Mouse (Mus musculus) heart, postnatal 0 days (tissue): ENCODE data around the gene Cfap206. TPM values are rescaled to one million over a fixed set of nuclear protein-coding genes. Genes with fewer than 3 reads are reported as not detected.
A peak's percentile ranks its signal among the peaks of the same experiment; 100 is the strongest.
"Not testable (repeated sequence)": the region's sequence is repeated elsewhere in the genome, so short reads cannot be mapped to it uniquely, and the experiment has no call there.

Source experiments
- ATAC-seq: fragments of 200-750 bp; cut with Nextera tagmentation; 2 replicates; pipeline ENCODE4 v1.8.0; 2017; ENCODE audit warnings: low read depth, moderate number of reproducible peaks, moderate library complexity; ENCODE audit not compliant: insufficient read depth
- DNase-seq: peaks from one replicate; pipeline ENCODE4 v3.0.0-alpha.2; 2016; ENCODE audit warnings: low spot score
- H3K27ac ChIP-seq: fragments of 300-500 bp; sonication (generic); 2 replicates; pipeline ENCODE4 v1.5.1; 2014; ENCODE audit warnings: low read depth, mild to moderate bottlenecking
- H3K27me3 ChIP-seq: fragments of 300-500 bp; sonication (generic); 2 replicates; pipeline ENCODE4 v1.6.1; 2014; ENCODE audit warnings: low read length, mixed read lengths; ENCODE audit not compliant: control insufficient read depth, insufficient read depth
- H3K36me3 ChIP-seq: fragments of 300-500 bp; sonication (generic); replicated peaks from 2 replicates; pipeline ENCODE4 v1.6.1; 2014; ENCODE audit warnings: low read length, mixed read lengths; ENCODE audit not compliant: control insufficient read depth, insufficient read depth
- H3K4me1 ChIP-seq: fragments of 300-500 bp; sonication (generic); 2 replicates; pipeline ENCODE4 v1.6.1; 2014; ENCODE audit warnings: antibody characterized with exemption; ENCODE audit not compliant: control insufficient read depth, insufficient read depth
- H3K4me2 ChIP-seq: fragments of 300-500 bp; sonication (generic); 2 replicates; pipeline ENCODE4 v1.6.1; 2014; ENCODE audit warnings: low read depth, mild to moderate bottlenecking, low read length, moderate library complexity
- H3K4me3 ChIP-seq: fragments of 300-500 bp; sonication (generic); 2 replicates; pipeline ENCODE4 v1.5.1; 2014; ENCODE audit warnings: low read depth, low read length
- H3K9ac ChIP-seq: fragments of 300-500 bp; sonication (generic); replicated peaks from 2 replicates; pipeline ENCODE4 v1.6.1; 2014; ENCODE audit warnings: low read depth, low read length, mixed read lengths
- H3K9me3 ChIP-seq: fragments of 300-500 bp; sonication (generic); replicated peaks from 2 replicates; pipeline ENCODE4 v1.6.1; 2016; ENCODE audit warnings: low read length; ENCODE audit not compliant: control insufficient read depth
- CTCF ChIP-seq: IDR thresholded peaks from 2 replicates; pipeline ENCODE4 v1.5.1; 2016; ENCODE audit warnings: antibody characterized with exemption, control low read depth, low read depth
- EP300 ChIP-seq: IDR thresholded peaks from 2 replicates; pipeline ENCODE4 v1.6.1; 2016; ENCODE audit warnings: antibody characterized with exemption, low read depth
- WGBS: fragments of 180-500 bp; shearing (Covaris S2); extraction: QIAGEN DNeasy Blood & Tissue Kit; methylation state at CpG from one replicate; pipeline ENCODE4 v1.1.7; 2014; 5-methylcytosine and 5-hydroxymethylcytosine counted together
- polyA plus RNA-seq: library from polyadenylated mRNA; unstranded; fragments of >200 nt; fragmentation: Nextera tagmentation; extraction: Ambion mirVana; gene quantifications from 2 replicates; pipeline ENCODE4 v1.2.1, GENCODE M21; 2015
- total RNA-seq: library from RNA; depleted of rRNA; stranded (reverse); fragments of >200 nt; gene quantifications from 2 replicates; pipeline ENCODE4 v1.2.3, GENCODE M21; 2014; ENCODE audit warnings: low replicate concordance

Gene Cfap206
- total and polyA plus RNA-seq, 2 experiments from 2014 or later = not detected

GRCm38 (mm10) chr4:34734461-34734860, 4.5 kb upstream of the Cfap206 start:
- ATAC-seq (no peak), DNase-seq (no peak)
- no peak for TF ChIP-seq EP300
- no peak for TF ChIP-seq CTCF
- H3K27me3 ChIP-seq = no peaks in the 10 kb centered on the region; the same call in 1 of the 2 replicates
- no peaks in the 10 kb centered on the region for H3K9me3 ChIP-seq
- 73% methylated on average over 3 of the region's 3 CpGs for WGBS
- H3K9ac ChIP-seq = no peak overlapping the region
- H3K4me1 ChIP-seq = peaks cover 4% of the 10 kb centered on the region
- H3K4me2 ChIP-seq = no peak overlapping the region
- H3K27ac ChIP-seq = no peak overlapping the region
- H3K36me3 ChIP-seq = no peaks in the 10 kb centered on the region
- H3K4me3 ChIP-seq = no peak overlapping the region

- not testable (repeated sequence) for H3K27ac ChIP-seq, DNase-seq, ATAC-seq, H3K4me3 ChIP-seq, H3K36me3 ChIP-seq, H3K4me1 ChIP-seq, H3K27me3 ChIP-seq, H3K4me2 ChIP-seq, H3K9ac ChIP-seq, H3K9me3 ChIP-seq
- 19% methylated on average over 2 of the region's 2 CpGs for WGBS
- peak; percentile 27 for TF ChIP-seq CTCF
These were observed 3.4 kb upstream of the Cfap206 start for GRCm38 (mm10) chr4:34733415-34733814.

- DNase-seq, H3K27ac ChIP-seq, H3K4me1 ChIP-seq, H3K9me3 ChIP-seq, ATAC-seq, H3K36me3 ChIP-seq, H3K4me2 ChIP-seq, H3K27me3 ChIP-seq, H3K4me3 ChIP-seq, H3K9ac ChIP-seq: not testable (repeated sequence)
- WGBS = 75% methylated on average over 3 of the region's 3 CpGs
These were observed 4.3 kb downstream of the Cfap206 start for GRCm38 (mm10) chr4:34725710-34726109.

- no peak overlapping the region for H3K4me3 ChIP-seq
- H3K4me1 ChIP-seq = no peaks in the 10 kb centered on the region
- no peak overlapping the region for H3K27ac ChIP-seq
- no peak for DNase-seq
- H3K27me3 ChIP-seq = no peaks in the 10 kb centered on the region
- H3K4me2 ChIP-seq = no peak overlapping the region
- no peak for TF ChIP-seq EP300
- no peak for TF ChIP-seq CTCF
- no peaks in the 10 kb centered on the region for H3K36me3 ChIP-seq
- 59% methylated on average over 4 of the region's 4 CpGs for WGBS
- H3K9ac ChIP-seq = no peak overlapping the region
- no peak for ATAC-seq
- peaks cover 9% of the 10 kb centered on the region; the same call in 1 of the 2 replicates for H3K9me3 ChIP-seq
These were observed 5.7 kb downstream of the Cfap206 start for GRCm38 (mm10) chr4:34724306-34724705.

GRCm38 (mm10) chr4:34723186-34723585, 6.8 kb downstream of the Cfap206 start:
- DNase-seq (no peak), ATAC-seq (no peak)
- no peak overlapping the region for H3K4me3 ChIP-seq
- H3K9ac ChIP-seq = no peak overlapping the region
- no peaks in the 10 kb centered on the region for H3K4me1 ChIP-seq
- H3K36me3 ChIP-seq = no peaks in the 10 kb centered on the region
- no peak overlapping the region for H3K27ac ChIP-seq
- peaks cover 14% of the 10 kb centered on the region; the same call in 1 of the 2 replicates for H3K9me3 ChIP-seq
- H3K4me2 ChIP-seq = no peak overlapping the region
- no peaks in the 10 kb centered on the region for H3K27me3 ChIP-seq
- TF ChIP-seq CTCF (no peak), EP300 (no peak)
- whole genome bisulfite sequencing = 59% methylated on average over 4 of the region's 4 CpGs

- WGBS = 80% methylated on average over 7 of the region's 7 CpGs
- no peaks in the 10 kb centered on the region for H3K27me3 ChIP-seq
- no peak overlapping the region for H3K27ac ChIP-seq
- no peak for DNase-seq
- ATAC-seq = no peak
- no peak overlapping the region for H3K4me2 ChIP-seq
- TF ChIP-seq CTCF = no peak
- no peak for TF ChIP-seq EP300
- no peaks in the 10 kb centered on the region for H3K4me1 ChIP-seq
- H3K4me3 ChIP-seq = no peak overlapping the region
- H3K36me3 ChIP-seq = no peaks in the 10 kb centered on the region
- peaks cover 14% of the 10 kb centered on the region; the same call in 1 of the 2 replicates for H3K9me3 ChIP-seq
- H3K9ac ChIP-seq = no peak overlapping the region
These were observed 9.7 kb downstream of the Cfap206 start for GRCm38 (mm10) chr4:34720127-34720895.
